Mouse (Mus musculus) WW6 (cell line): Measurements from ENCODE around the gene Srm.

ENCODE experiments used
- DNase-seq: peaks from one replicate; pipeline ENCODE4 v3.0.0-alpha.2; 2013; ENCODE audit warnings: low read depth, low spot score

The Srm gene

DNA sequence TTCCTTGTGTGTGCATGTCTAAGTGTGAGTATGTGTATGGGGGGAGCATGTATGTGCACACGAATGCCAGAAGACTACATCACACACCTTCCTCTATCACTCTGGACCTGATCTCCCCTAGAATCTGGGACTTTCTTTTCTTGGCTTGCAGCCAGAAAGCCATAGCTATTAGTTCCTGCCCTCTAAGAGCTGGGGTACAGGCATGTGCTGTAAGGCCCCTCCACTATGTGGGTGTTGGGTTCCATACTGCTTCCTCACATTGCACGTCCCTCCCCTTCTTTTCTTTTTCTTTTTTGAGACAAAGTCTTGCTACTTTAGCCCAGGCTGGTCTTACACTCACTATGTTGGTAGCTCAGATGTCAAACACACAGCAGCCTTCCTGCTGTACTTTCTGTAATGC, 44.0 kb downstream of the Srm start:
- DNase-seq = no peak

DNA sequence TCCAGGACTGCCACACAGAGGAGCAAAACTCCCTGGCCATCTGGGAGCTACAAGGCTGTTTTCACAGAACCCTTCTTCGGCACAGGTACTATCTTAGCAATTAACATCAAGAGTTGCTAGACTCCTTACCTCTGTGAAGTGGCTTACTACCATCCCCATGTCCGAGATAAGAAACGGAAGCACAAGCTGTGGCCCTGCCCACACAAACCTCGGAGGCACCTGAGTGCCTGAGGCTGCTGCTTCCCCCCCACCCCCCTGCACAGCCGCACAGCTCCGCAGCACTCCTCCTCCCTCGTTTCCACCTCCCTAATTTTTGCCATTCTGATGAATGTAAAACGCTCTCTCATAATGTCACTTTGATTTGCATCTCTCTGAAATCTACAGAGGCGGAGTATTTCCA, 47.0 kb downstream of the Srm start:
- DNase-seq = no peak

DNA sequence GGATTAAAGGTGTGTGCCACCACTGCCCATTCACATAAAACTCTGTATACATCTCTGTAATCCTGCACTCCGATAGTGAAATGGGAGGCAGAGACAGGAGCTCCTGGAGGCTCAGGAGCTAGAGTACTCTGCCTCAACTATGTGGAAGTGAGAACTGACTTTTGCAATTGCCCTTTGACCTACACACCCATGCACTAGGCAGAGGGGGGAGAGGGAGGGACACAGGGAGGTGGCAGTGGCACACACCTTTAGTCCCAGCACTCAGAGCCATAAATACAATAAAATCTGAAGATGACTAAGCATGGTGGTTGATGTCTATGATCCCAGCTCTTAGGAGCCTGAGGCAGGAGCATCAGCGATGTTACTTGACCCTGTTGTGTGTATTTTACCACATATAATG, 48.2 kb downstream of the Srm start:
- DNase-seq = no peak

DNA sequence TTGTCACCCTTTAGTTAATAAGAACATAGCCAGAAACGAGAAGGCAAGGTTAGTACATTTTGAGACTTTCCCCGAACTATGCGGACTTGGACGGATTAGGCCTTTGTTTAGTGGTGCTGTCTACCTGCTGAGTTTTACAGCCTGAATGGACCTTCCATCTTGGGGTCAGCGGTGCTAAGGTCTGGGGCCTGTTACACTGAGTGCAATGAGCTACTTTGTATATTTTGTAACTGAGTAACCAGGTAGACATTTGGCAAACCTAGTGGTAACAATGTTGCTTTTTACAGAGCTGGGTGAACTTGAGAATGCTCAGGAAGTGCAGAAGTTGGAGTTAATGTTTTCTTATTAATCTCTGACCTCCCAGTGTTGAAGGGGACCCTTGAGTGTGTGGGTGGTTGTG, 49.8 kb downstream of the Srm start:
- no peak for DNase-seq

DNA sequence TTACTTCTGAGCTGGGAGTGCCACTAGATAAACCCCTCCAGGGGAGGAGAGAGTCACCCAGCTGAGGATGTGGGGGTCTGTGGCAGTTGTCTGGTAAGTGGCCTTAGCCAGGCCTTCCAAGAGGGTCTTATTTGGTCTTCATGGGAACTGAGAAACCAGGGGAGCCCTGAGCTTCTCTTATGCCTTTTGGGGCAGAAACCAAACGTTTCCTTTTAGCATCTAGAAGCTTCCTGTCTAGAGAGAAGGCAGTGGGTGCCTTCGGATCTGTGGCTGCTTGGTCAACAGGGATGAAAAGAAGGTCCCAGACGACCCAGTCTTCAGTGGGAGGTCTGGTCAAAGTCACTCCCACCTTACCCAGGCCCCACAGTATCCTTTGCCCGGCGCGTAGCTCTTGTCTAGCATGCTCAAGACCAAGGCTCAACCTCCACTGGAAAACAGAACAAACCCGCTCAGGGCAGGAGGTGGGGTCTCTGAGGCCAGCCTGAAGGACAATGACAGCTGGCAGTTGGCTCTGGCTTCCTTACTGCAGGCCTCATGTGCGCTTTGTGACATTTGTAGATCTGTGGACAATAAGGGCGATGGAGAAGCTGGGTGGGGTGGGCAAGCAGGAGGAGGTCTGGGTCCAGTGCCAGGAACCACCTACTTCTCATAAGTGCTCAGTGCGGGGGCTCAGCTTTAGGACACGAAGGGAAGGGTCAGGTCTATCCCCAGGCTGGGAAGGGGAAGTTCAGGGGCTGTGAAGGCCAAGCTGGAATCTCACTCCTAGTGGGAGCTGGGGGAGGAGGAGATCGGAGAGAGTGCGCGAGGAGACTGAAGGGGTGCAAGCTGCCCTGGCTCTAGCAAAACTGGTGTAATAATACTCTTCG, 52.2 kb downstream of the Srm start, which contains the start of gene Gm572:
Gene Gm572 (plus strand): TSS at position 27 of the 866 bp plus-strand sequence.
- DNase-seq = no peak

DNA sequence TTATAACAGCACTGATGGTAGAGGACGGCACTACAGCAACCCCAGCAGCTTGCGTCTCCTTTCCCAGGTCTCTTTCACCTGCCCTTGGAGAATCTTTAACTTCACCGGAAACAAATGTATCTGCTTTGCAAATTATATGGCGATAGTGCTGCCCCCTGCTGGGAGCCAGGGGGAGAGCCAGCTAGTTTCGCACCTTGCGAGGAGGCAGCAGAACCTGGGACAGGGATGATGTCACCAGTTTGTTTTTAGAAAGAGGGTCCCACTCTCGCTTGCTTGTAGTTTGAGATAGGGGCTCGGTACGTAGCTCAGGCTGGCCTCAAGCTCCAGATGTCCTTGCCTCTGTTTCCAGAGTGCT, 52.8 kb downstream of the Srm start:
- DNase-seq = peak; percentile 75
